Mouse (Mus musculus) bone marrow, adult 2 months (tissue): ENCODE results near the gene Copg1.

Experiments
- CTCF ChIP-seq: fragments of 200-500 bp; IDR thresholded peaks from 2 replicates; pipeline ENCODE4 v1.5.1; 2011; ENCODE audit warnings: low read length, control low read depth; ENCODE audit not compliant: control insufficient read depth, insufficient read depth
- POLR2A ChIP-seq: fragments of 200-500 bp; IDR thresholded peaks from 2 replicates; pipeline ENCODE4 v1.6.1; 2011; ENCODE audit warnings: low read depth, mild to moderate bottlenecking, control low read depth, low read length, borderline replicate concordance; ENCODE audit not compliant: control insufficient read depth

GRCm38 (mm10) chr6:87915939-87916338 lies 28.3 kb downstream of the Copg1 start:
- TF ChIP-seq CTCF = no peak
- TF ChIP-seq POLR2A = no peak
